Mouse (Mus musculus): ENCODE data around the gene Gm9745. TPM values are rescaled to one million over a fixed set of nuclear protein-coding genes. Genes with fewer than 3 reads are reported as not detected.
"Not testable (repeated sequence)": the region's sequence is repeated elsewhere in the genome, so short reads cannot be mapped to it uniquely, and the experiment has no call there.

Gene Gm9745
- not detected in 2 replicates for total RNA-seq (2012; rRNA removed)

DNA sequence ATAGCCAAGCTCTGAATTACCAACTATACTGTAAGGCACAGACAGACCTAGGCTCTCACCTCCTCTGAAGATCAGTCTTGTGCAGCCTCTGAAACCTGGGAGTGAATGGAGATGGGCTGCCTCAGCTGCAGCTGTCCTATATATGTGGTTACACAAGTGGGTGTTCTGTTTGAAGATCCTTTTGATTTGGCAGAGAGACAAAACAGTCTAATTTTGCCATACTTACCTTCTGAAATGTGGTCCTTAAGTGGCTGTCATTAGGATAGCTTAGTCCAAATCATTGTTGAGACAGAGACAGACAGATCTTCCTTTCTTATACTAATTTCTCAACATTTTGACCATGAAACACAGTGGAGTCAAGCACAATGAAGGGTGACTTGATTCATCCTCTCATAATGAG lies at the start of gene Gm9745:
Gm9745 (minus strand) TSS at position 101 of the 400 bp plus-strand sequence.
- H3K27ac ChIP-seq (ENCODE audit: insufficient read depth, low read depth, low read length, poor library complexity, severe bottlenecking); H3K4me3 ChIP-seq (ENCODE audit: insufficient read depth in 1 of 2, low read depth in 1 of 2, low read length in 2 of 2, poor library complexity in 1 of 2, severe bottlenecking in 1 of 2); DNase-seq (ENCODE audit: low read depth, low spot score); H3K9ac ChIP-seq (ENCODE audit: insufficient read depth, low read depth, low read length, poor library complexity, severe bottlenecking); H3K9me3 ChIP-seq (ENCODE audit: control insufficient read depth, insufficient read depth, low read depth, low read length); H3K4me1 ChIP-seq (ENCODE audit: control insufficient read depth in 2 of 2, insufficient read depth in 2 of 2, low read length in 2 of 2, poor library complexity in 1 of 2); in situ Hi-C loops (cut with MboI; ENCODE audit: low sequenced_read_pairs in 2 of 2, unreplicated experiment in 2 of 2); H3K36me3 ChIP-seq (ENCODE audit: control insufficient read depth, insufficient read depth, low read length, poor library complexity, severe bottlenecking): not testable (repeated sequence)

DNA sequence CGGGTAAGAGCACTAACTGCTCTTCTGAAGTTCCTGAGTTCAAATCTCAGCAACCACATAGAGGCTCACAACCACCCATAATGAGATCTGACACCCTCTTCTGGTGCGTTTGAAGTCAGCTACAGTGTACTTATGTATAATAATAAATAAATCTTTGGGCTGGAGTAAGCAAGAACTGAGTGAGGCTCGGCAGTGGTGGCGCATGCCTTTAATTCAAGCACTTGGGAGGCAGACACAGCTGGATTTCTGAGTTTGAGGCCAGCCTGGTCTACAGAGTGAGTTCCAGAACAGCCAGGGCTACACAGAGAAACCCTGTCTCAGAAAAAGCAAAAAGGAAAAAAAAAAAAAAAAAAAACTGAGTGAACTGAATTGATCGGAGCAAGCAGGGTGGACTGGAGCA lies 49.2 kb upstream of the Gm9745 start:
- DNase-seq (ENCODE audit: low read depth, low spot score); in situ Hi-C loops (cut with MboI; ENCODE audit: low sequenced_read_pairs in 2 of 2, unreplicated experiment in 2 of 2); H3K9ac ChIP-seq (ENCODE audit: insufficient read depth, low read depth, low read length, poor library complexity, severe bottlenecking); H3K4me1 ChIP-seq (ENCODE audit: control insufficient read depth in 2 of 2, insufficient read depth in 2 of 2, low read length in 2 of 2, poor library complexity in 1 of 2); H3K27ac ChIP-seq (ENCODE audit: insufficient read depth, low read depth, low read length, poor library complexity, severe bottlenecking); H3K4me3 ChIP-seq (ENCODE audit: insufficient read depth in 1 of 2, low read depth in 1 of 2, low read length in 2 of 2, poor library complexity in 1 of 2, severe bottlenecking in 1 of 2); H3K36me3 ChIP-seq (ENCODE audit: control insufficient read depth, insufficient read depth, low read length, poor library complexity, severe bottlenecking); H3K9me3 ChIP-seq (ENCODE audit: control insufficient read depth, insufficient read depth, low read depth, low read length): not testable (repeated sequence)

DNA sequence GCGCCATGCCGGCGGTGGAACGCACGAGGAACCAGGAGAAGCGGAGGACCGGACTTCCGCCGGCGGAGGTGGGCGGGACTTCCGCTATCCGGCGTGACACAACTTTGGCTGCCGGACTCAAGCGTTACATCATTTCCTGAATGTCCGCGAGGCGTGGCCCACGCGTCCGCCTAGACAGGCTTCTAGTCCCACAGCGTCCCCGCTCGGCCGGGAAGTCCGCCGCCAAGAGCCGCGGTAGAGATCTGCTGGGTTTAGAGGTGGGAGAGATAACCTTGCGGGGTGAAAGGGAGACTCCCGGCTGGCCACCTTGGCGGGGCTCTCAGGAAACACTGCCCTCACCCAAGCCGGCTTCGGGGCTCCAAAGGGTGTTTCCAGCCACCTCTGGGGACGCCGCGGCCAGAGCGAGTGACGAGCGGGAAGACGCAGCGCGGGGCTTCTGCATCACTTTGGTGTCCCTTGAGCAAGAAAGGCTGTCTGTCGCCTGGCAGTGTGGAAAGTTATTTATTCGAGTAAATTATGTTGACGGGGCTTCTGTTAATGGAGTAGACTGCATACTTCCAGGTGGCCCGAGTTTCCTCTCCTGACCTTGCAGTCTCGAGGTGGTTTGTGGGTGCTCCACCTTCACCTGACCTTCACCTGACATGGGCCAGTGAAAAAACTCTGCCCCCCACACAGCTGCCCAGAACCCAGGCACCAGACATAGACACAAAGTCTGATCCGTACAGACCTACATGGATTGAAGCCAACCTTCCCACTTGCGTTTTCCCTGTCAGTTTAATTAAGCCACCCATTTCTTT lies 48.2 kb upstream of the Gm9745 start, which contains the start of gene Gtpbp4:
Gtpbp4 (minus strand) TSS at position 94 of the 797 bp plus-strand sequence.
- H3K4me3 ChIP-seq (ENCODE audit: insufficient read depth in 1 of 2, low read depth in 1 of 2, low read length in 2 of 2, poor library complexity in 1 of 2, severe bottlenecking in 1 of 2), result peak within 1 kb of the TSS; percentile 94 to 98
- H3K9me3 ChIP-seq (ENCODE audit: control insufficient read depth, insufficient read depth, low read depth, low read length), result no peaks in the 10 kb centered on the region
- peak within 1 kb of the TSS; percentile 99 for H3K9ac ChIP-seq (ENCODE audit: insufficient read depth, low read depth, low read length, poor library complexity, severe bottlenecking)
- peak; percentile 97 for DNase-seq (ENCODE audit: low read depth, low spot score)
- H3K36me3 ChIP-seq (ENCODE audit: control insufficient read depth, insufficient read depth, low read length, poor library complexity, severe bottlenecking), result peaks cover 4% of the 10 kb centered on the region
- in situ Hi-C loops (cut with MboI; ENCODE audit: low sequenced_read_pairs in 2 of 2, unreplicated experiment in 2 of 2), result no loop called here
- TF ChIP-seq ZC3H11A (IDR thresholded peaks at IDR 0.05; ENCODE audit: borderline replicate concordance, low read depth, low read length) (no peak), ZNF384 (IDR thresholded peaks at IDR 0.05; ENCODE audit: low read depth, low read length) (peak; percentile 78), HCFC1 (IDR thresholded peaks at IDR 0.05; ENCODE audit: borderline replicate concordance, insufficient read depth, low read length) (peak; percentile 79; the same call in 1 of the 2 replicates), CHD2 (IDR thresholded peaks at IDR 0.05; ENCODE audit: low read depth, low read length) (no peak)
- peak within 1 kb of the TSS; percentile 89 for H3K27ac ChIP-seq (ENCODE audit: insufficient read depth, low read depth, low read length, poor library complexity, severe bottlenecking)
- peaks cover 0 to 2% of the 10 kb centered on the region in 2 experiments; a peak in 2 of 4 replicates for H3K4me1 ChIP-seq (ENCODE audit: control insufficient read depth in 2 of 2, insufficient read depth in 2 of 2, low read length in 2 of 2, poor library complexity in 1 of 2)

DNA sequence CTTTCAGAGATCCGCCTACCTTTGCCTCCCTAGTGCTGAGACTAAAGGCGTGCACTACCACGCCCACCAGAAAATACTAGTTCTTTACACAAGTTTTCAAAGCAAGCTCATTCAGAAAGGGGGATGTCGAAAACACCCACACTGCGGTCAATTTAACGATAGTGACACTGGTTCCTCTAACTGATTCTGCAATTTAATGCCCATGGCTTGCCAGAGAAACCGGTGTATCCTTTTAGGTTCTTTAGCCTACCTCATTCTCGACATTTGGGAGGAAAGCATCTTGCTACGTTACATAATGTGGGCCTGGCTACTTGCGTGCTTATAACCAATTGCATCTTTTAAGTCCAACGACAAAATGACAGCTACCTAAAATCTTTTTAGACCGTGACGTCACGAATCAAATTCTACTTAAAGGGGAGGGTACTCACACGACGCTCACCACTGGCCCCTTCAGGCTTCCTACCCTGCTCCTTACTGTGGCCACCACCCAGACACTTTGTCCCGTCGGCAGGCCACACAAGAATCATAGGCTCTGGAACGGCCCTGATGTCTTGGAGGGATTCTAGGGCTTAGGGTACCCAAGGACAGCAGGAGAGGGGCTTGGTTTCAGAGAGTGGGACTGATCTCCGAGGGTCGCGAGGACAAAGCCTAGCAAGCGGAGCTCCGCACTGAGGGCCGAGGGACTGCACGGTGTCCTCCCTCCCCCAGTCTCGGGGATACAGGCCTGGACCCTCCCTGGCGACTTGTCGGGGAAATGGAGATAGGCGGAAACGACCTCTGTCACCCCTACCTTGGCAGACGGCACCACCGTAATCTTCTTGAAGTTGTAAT lies 47.3 kb upstream of the Gm9745 start:
- in situ Hi-C loops (cut with MboI; ENCODE audit: low sequenced_read_pairs in 2 of 2, unreplicated experiment in 2 of 2), result no loop called here
- Histone ChIP-seq H3K9ac (ENCODE audit: insufficient read depth, low read depth, low read length, poor library complexity, severe bottlenecking) (peak overlapping the region; percentile 99), H3K4me3 (ENCODE audit: insufficient read depth in 1 of 2, low read depth in 1 of 2, low read length in 2 of 2, poor library complexity in 1 of 2, severe bottlenecking in 1 of 2) (peak overlapping the region; percentile 94 to 98), H3K4me1 (ENCODE audit: control insufficient read depth in 2 of 2, insufficient read depth in 2 of 2, low read length in 2 of 2, poor library complexity in 1 of 2) (peaks cover 0 to 2% of the 10 kb centered on the region in 2 experiments; a peak in 2 of 4 replicates), H3K9me3 (ENCODE audit: control insufficient read depth, insufficient read depth, low read depth, low read length) (no peaks in the 10 kb centered on the region), H3K36me3 (ENCODE audit: control insufficient read depth, insufficient read depth, low read length, poor library complexity, severe bottlenecking) (peaks cover 8% of the 10 kb centered on the region), H3K27ac (ENCODE audit: insufficient read depth, low read depth, low read length, poor library complexity, severe bottlenecking) (peak overlapping the region; percentile 83)
- peak; percentile 40 for DNase-seq (ENCODE audit: low read depth, low spot score)
- TF ChIP-seq ZNF384 (IDR thresholded peaks at IDR 0.05; ENCODE audit: low read depth, low read length) (no peak), MAFK (IDR thresholded peaks at IDR 0.05; ENCODE audit: insufficient read depth, low read depth, low read length) (no peak), ZC3H11A (IDR thresholded peaks at IDR 0.05; ENCODE audit: borderline replicate concordance, low read depth, low read length) (no peak), CHD2 (IDR thresholded peaks at IDR 0.05; ENCODE audit: low read depth, low read length) (no peak), HCFC1 (IDR thresholded peaks at IDR 0.05; ENCODE audit: borderline replicate concordance, insufficient read depth, low read length) (no peak)

Data from ES-E14 (cell line).